Mouse (Mus musculus) MEL (cell line): ENCODE results near the gene Slc36a3. TPM values are rescaled to one million over a fixed set of nuclear protein-coding genes. Genes with fewer than 3 reads are reported as not detected.

Experiments
- DNase-seq: peaks from one replicate; pipeline ENCODE4 v3.0.0; 2011; ENCODE audit warnings: low read depth, low spot score
- H3K27ac ChIP-seq: 2 replicates; pipeline ENCODE4 v1.5.1; 2012; ENCODE audit warnings: low read depth, mild to moderate bottlenecking, control low read depth, low read length, moderate library complexity; ENCODE audit not compliant: control insufficient read depth
- H3K27me3 ChIP-seq, 2 experiments: fragments of 150-350 bp in 1 of 2; sonication (generic) in 1 of 2; 2 replicates each; pipeline ENCODE4 v1.6.1; 2012; ENCODE audit warnings: low read length in 2 of 2, mild to moderate bottlenecking in 2 of 2, improper control_type of control experiment in 1 of 2, moderate library complexity in 1 of 2; ENCODE audit not compliant: insufficient read depth in 2 of 2, control insufficient read depth in 1 of 2
- H3K36me3 ChIP-seq, 2 experiments: 2 replicates each; pipeline ENCODE4 v1.6.1; 2012 to 2014; ENCODE audit warnings: low read length in 2 of 2, improper control_type of control experiment in 1 of 2, inconsistent platforms in 1 of 2, mild to moderate bottlenecking in 1 of 2; ENCODE audit not compliant: insufficient read depth in 2 of 2, control insufficient read depth in 1 of 2
- H3K4me1 ChIP-seq, 2 experiments: fragments of 150-350 bp in 1 of 2; sonication (generic) in 1 of 2; 2 replicates each; pipeline ENCODE4 v1.6.1; 2012; ENCODE audit warnings: low read length in 2 of 2, improper control_type of control experiment in 1 of 2, mild to moderate bottlenecking in 1 of 2; ENCODE audit not compliant: insufficient read depth in 2 of 2, control insufficient read depth in 1 of 2
- H3K4me3 ChIP-seq, 2 experiments: fragments of 150-350 bp in 1 of 2; sonication (generic) in 1 of 2; 2 replicates each; pipeline ENCODE4 v1.5.1; 2012; ENCODE audit warnings: low read depth in 2 of 2, low read length in 2 of 2, mild to moderate bottlenecking in 2 of 2, moderate library complexity in 2 of 2, control low read depth in 1 of 2, improper control_type of control experiment in 1 of 2; ENCODE audit not compliant: control insufficient read depth in 1 of 2, insufficient read depth in 1 of 2
- H3K79me2 ChIP-seq: 2 replicates; pipeline ENCODE4 v1.6.1; 2012; ENCODE audit warnings: mild to moderate bottlenecking, low read length, moderate library complexity; ENCODE audit not compliant: control insufficient read depth, poor library complexity, insufficient read depth
- H3K9ac ChIP-seq: 2 replicates; pipeline ENCODE4 v1.6.1; 2012; ENCODE audit warnings: low read depth, mild to moderate bottlenecking, control low read depth, low read length, moderate library complexity; ENCODE audit not compliant: control insufficient read depth, poor library complexity, severe bottlenecking
- H3K9me3 ChIP-seq: fragments of 150-350 bp; sonication (generic); replicated peaks from 2 replicates; pipeline ENCODE4 v1.6.1; 2012; ENCODE audit warnings: mild to moderate bottlenecking, low read length, improper control_type of control experiment, moderate library complexity; ENCODE audit not compliant: insufficient read depth
- BHLHE40 ChIP-seq: IDR thresholded peaks from 2 replicates; pipeline ENCODE4 v1.6.1; 2012; ENCODE audit warnings: low read depth, mild to moderate bottlenecking, inconsistent platforms, low read length, improper control_type of control experiment, borderline replicate concordance
- CHD1 ChIP-seq: IDR thresholded peaks from 2 replicates; pipeline ENCODE4 v1.6.1; 2012; ENCODE audit warnings: low read depth, mild to moderate bottlenecking, inconsistent platforms, low read length, improper control_type of control experiment
- E2F4 ChIP-seq: IDR thresholded peaks from 2 replicates; pipeline ENCODE4 v1.6.1; 2011; ENCODE audit warnings: low read depth, low read length, improper control_type of control experiment, borderline replicate concordance
- ELF1 ChIP-seq: IDR thresholded peaks from 2 replicates; pipeline ENCODE4 v1.6.1; 2014; ENCODE audit warnings: low read depth, mild to moderate bottlenecking, inconsistent platforms, low read length, improper control_type of control experiment, moderate library complexity
- EP300 ChIP-seq, 2 experiments: IDR thresholded peaks; 2 replicates each; pipeline ENCODE4 v1.6.1; 2011; ENCODE audit warnings: improper control_type of control experiment in 2 of 2, low read length in 2 of 2, low read depth in 1 of 2, mild to moderate bottlenecking in 1 of 2
- GABPA ChIP-seq: IDR thresholded peaks from 2 replicates; pipeline ENCODE4 v1.6.1; 2012; ENCODE audit warnings: low read depth, mild to moderate bottlenecking, inconsistent platforms, low read length, improper control_type of control experiment, moderate library complexity
- HCFC1 ChIP-seq: IDR thresholded peaks from 2 replicates; pipeline ENCODE4 v1.6.1; 2012; ENCODE audit warnings: low read depth, mild to moderate bottlenecking, inconsistent platforms, low read length, improper control_type of control experiment, moderate library complexity
- KAT2A ChIP-seq: conservative IDR thresholded peaks from 2 replicates; pipeline ENCODE4 v1.6.1; 2012; ENCODE audit warnings: low read depth, low read length, improper control_type of control experiment, inconsistent platforms
- MAX ChIP-seq: IDR thresholded peaks from 2 replicates; pipeline ENCODE4 v1.6.1; 2011; ENCODE audit warnings: low read length, improper control_type of control experiment
- MYB ChIP-seq: IDR thresholded peaks from 2 replicates; pipeline ENCODE4 v1.6.1; 2011; ENCODE audit warnings: mild to moderate bottlenecking, low read depth, low read length, improper control_type of control experiment
- NELFE ChIP-seq: IDR thresholded peaks from 2 replicates; pipeline ENCODE4 v1.6.1; 2011; ENCODE audit warnings: low read depth, low read length, improper control_type of control experiment
- POLR2A ChIP-seq, 2 experiments: IDR thresholded peaks; 2 replicates each; pipeline ENCODE4 v1.6.1; 2011 to 2012; ENCODE audit warnings: low read length in 2 of 2, mild to moderate bottlenecking in 2 of 2, control low read depth in 1 of 2, improper control_type of control experiment in 1 of 2, low read depth in 1 of 2, moderate library complexity in 1 of 2; ENCODE audit not compliant: control insufficient read depth in 1 of 2, insufficient read depth in 1 of 2, poor library complexity in 1 of 2
- POLR2AphosphoS2 ChIP-seq: IDR thresholded peaks from 2 replicates; pipeline ENCODE4 v1.6.1; 2011; ENCODE audit warnings: low read length, improper control_type of control experiment
- POLR2AphosphoS5 ChIP-seq: IDR thresholded peaks from 2 replicates; pipeline ENCODE4 v1.6.1; 2012; ENCODE audit warnings: low read depth, borderline replicate concordance, mild to moderate bottlenecking, inconsistent platforms, low read length, moderate library complexity, mixed read lengths
- SMC3 ChIP-seq: IDR thresholded peaks from 2 replicates; pipeline ENCODE4 v1.6.1; 2011; ENCODE audit warnings: low read depth, low read length, improper control_type of control experiment
- UBTF ChIP-seq: IDR thresholded peaks from 2 replicates; pipeline ENCODE4 v1.6.1; 2012; ENCODE audit warnings: low read depth, mild to moderate bottlenecking, inconsistent platforms, low read length, improper control_type of control experiment, moderate library complexity, borderline replicate concordance; ENCODE audit not compliant: insufficient read depth
- USF2 ChIP-seq, 2 experiments: IDR thresholded peaks; 2 replicates each; pipeline ENCODE4 v1.6.1; 2011 to 2012; ENCODE audit warnings: improper control_type of control experiment in 2 of 2, low read length in 2 of 2, borderline replicate concordance in 1 of 2, inconsistent platforms in 1 of 2, low read depth in 1 of 2, mild to moderate bottlenecking in 1 of 2; ENCODE audit not compliant: insufficient read depth in 1 of 2
- ZKSCAN1 ChIP-seq: IDR thresholded peaks from 2 replicates; pipeline ENCODE4 v1.6.1; 2012; ENCODE audit warnings: low read depth, mild to moderate bottlenecking, inconsistent platforms, low read length, improper control_type of control experiment, moderate library complexity
- ZMIZ1 ChIP-seq: IDR thresholded peaks from 2 replicates; pipeline ENCODE4 v1.6.1; 2012; ENCODE audit warnings: low read depth, mild to moderate bottlenecking, inconsistent platforms, low read length, improper control_type of control experiment, moderate library complexity
- polyA plus RNA-seq, 2 experiments: library from polyadenylated mRNA; stranded (reverse) in 1 of 2; unstranded in 1 of 2; fragments of >175 nt in 1 of 2; fragments of >200 nt in 1 of 2; gene quantifications; 2 replicates each; pipeline versions ENCODE4 v1.2.1 to v1.2.4; 2012; ENCODE audit warnings: low replicate concordance in 2 of 2, low read depth in 1 of 2; ENCODE audit not compliant: insufficient read length in 2 of 2, insufficient read depth in 1 of 2, missing spikeins in 1 of 2
- total RNA-seq: library from RNA; depleted of rRNA; stranded (reverse); fragments of 300-350 nt; gene quantifications from 2 replicates; pipeline ENCODE4 v1.2.3, GENCODE M21; 2012

The Slc36a3 gene
- total and polyA plus RNA-seq, 3 experiments = 0.12 to 0.15 TPM; not detected in 1

- no peak within 1 kb of the TSS for H3K27ac ChIP-seq
- H3K27me3 ChIP-seq = peaks cover 10 to 11% of the 10 kb centered on the region in 2 experiments
- peak; percentile 39 for DNase-seq
- TF ChIP-seq CHD1 (no peak), UBTF (0 out of 2 replicates have a peak, but pooled peaks have one; percentile 64)
- no peaks in the 10 kb centered on the region; a peak in 1 of 4 replicates for H3K4me1 ChIP-seq
- peak within 1 kb of the TSS; percentile 52 for H3K9ac ChIP-seq
- H3K36me3 ChIP-seq = no peaks in the 10 kb centered on the region
- H3K4me3 ChIP-seq = peak within 1 kb of the TSS; percentile 34 to 41; a peak in 3 of 4 replicates
- H3K79me2 ChIP-seq = no peaks in the 10 kb centered on the region
- no peaks in the 10 kb centered on the region for H3K9me3 ChIP-seq
These were observed 73.9 kb downstream of the Slc36a3 start, which contains the start of gene Ccdc69 for GRCm38 (mm10) chr11:55077331-55078231. Ccdc69 (minus strand) TSS chr11:55078131.

GRCm38 (mm10) chr11:55076234-55076633 lies 75.3 kb downstream of the Slc36a3 start:
- no peak for DNase-seq
- no peak for TF ChIP-seq USF2 (IDR thresholded peaks at IDR 0.05; ENCODE audit: borderline replicate concordance in 1 of 2, insufficient read depth in 1 of 2, low read depth in 1 of 2, low read length in 2 of 2)
- TF ChIP-seq HCFC1 = no peak
- TF ChIP-seq ZKSCAN1 = no peak
- TF ChIP-seq NELFE = no peak
- TF ChIP-seq ELF1 = no peak
- no peak for TF ChIP-seq ZMIZ1
- TF ChIP-seq SMC3 = no peak
- TF ChIP-seq POLR2A (IDR thresholded peaks at IDR 0.05; ENCODE audit: control insufficient read depth in 1 of 2, insufficient read depth in 1 of 2, low read depth in 1 of 2, low read length in 2 of 2, poor library complexity in 1 of 2) = no peak
- TF ChIP-seq MYB = no peak
- TF ChIP-seq MAX = no peak
- no peak for TF ChIP-seq EP300 (IDR thresholded peaks at IDR 0.05; ENCODE audit: low read depth in 1 of 2, low read length in 2 of 2)
- no peak for TF ChIP-seq E2F4
- no peak for TF ChIP-seq GABPA
- TF ChIP-seq BHLHE40 = no peak
- no peak for TF ChIP-seq POLR2AphosphoS5
- no peak for TF ChIP-seq POLR2AphosphoS2
- no peak for TF ChIP-seq KAT2A
- Histone ChIP-seq H3K27me3 (peaks cover 8 to 9% of the 10 kb centered on the region in 2 experiments), H3K36me3 (no peaks in the 10 kb centered on the region), H3K27ac (no peak overlapping the region), H3K9me3 (no peaks in the 10 kb centered on the region), H3K4me1 (no peaks in the 10 kb centered on the region; a peak in 1 of 4 replicates), H3K4me3 (no peak overlapping the region), H3K9ac (no peak overlapping the region), H3K79me2 (no peaks in the 10 kb centered on the region)
